Mouse (Mus musculus): ENCODE results near the gene Prpf40b. TPM values are rescaled to one million over a fixed set of nuclear protein-coding genes. Genes with fewer than 3 reads are reported as not detected.

Prpf40b gene
- polyA plus RNA-seq, 1 experiment from 2014 or later, result 13.0 TPM

Other genes with a start within 250 kb of the Prpf40b start
- gene Prph, start 239.9 kb upstream of the Prpf40b start, polyA plus RNA-seq (2015; fragmentation: Nextera tagmentation; extraction: Ambion mirVana), result 0.99 and 1.1 TPM in 2 replicates
- 21.8 and 25.3 TPM in 2 replicates for gene Troap, start 220.5 kb upstream of the Prpf40b start, polyA plus RNA-seq (2015; fragmentation: Nextera tagmentation; extraction: Ambion mirVana)
- gene C1ql4, start 207.3 kb upstream of the Prpf40b start, polyA plus RNA-seq (2015; fragmentation: Nextera tagmentation; extraction: Ambion mirVana), result 0.18 TPM in 1 of 2 replicates, not detected in the other
- 0.13 and 0.22 TPM in 2 replicates for gene Dnajc22, start 201.9 kb upstream of the Prpf40b start, polyA plus RNA-seq (2015; fragmentation: Nextera tagmentation; extraction: Ambion mirVana)
- 30.2 and 31.1 TPM in 2 replicates for gene Spats2, start 169.2 kb upstream of the Prpf40b start, polyA plus RNA-seq (2015; fragmentation: Nextera tagmentation; extraction: Ambion mirVana)
- 20.0 and 20.8 TPM in 2 replicates for gene Kcnh3, start 70.2 kb upstream of the Prpf40b start, polyA plus RNA-seq (2015; fragmentation: Nextera tagmentation; extraction: Ambion mirVana)
- gene Mcrs1, start 43.1 kb upstream of the Prpf40b start, polyA plus RNA-seq (2015; fragmentation: Nextera tagmentation; extraction: Ambion mirVana), result 136 and 154 TPM in 2 replicates
- 0.05 and 0.08 TPM in 2 replicates for gene Fam186b, start 801 bp downstream of the Prpf40b start, polyA plus RNA-seq (2015; fragmentation: Nextera tagmentation; extraction: Ambion mirVana)
- gene Fmnl3, start 75.4 kb downstream of the Prpf40b start, polyA plus RNA-seq (2015; fragmentation: Nextera tagmentation; extraction: Ambion mirVana), result 21.2 and 22.3 TPM in 2 replicates
- gene Tmbim6, start 97.8 kb downstream of the Prpf40b start, polyA plus RNA-seq (2015; fragmentation: Nextera tagmentation; extraction: Ambion mirVana), result 398 and 433 TPM in 2 replicates
- 5.7 and 6.0 TPM in 2 replicates for gene Nckap5l, start 162.7 kb downstream of the Prpf40b start, polyA plus RNA-seq (2015; fragmentation: Nextera tagmentation; extraction: Ambion mirVana)
- 24.3 and 24.7 TPM in 2 replicates for gene Bcdin3d, start 179.6 kb downstream of the Prpf40b start, polyA plus RNA-seq (2015; fragmentation: Nextera tagmentation; extraction: Ambion mirVana)
- 0.08 and 0.14 TPM in 2 replicates for gene Faim2, start 233.1 kb downstream of the Prpf40b start, polyA plus RNA-seq (2015; fragmentation: Nextera tagmentation; extraction: Ambion mirVana)